Mouse (Mus musculus) lung, postnatal 4 days (tissue): Measurements from ENCODE around the gene Cbr2.
"Not testable (repeated sequence)": the region's sequence is repeated elsewhere in the genome, so short reads cannot be mapped to it uniquely, and the experiment has no call there.

Experiments
- DNase-seq, 2 experiments: peaks; one replicate each; pipeline ENCODE4 v3.0.0; 2021

The Cbr2 gene

GRCm38 (mm10) chr11:120731858-120732680 lies at the start of gene Cbr2:
Cbr2 (minus strand) TSS chr11:120732114.
- DNase-seq = peak; percentile 56 to 68

GRCm38 (mm10) chr11:120781361-120781760 lies 49.4 kb upstream of the Cbr2 start:
- not testable (repeated sequence) for DNase-seq

- DNase-seq = no peak
These were observed 48.0 kb upstream of the Cbr2 start for GRCm38 (mm10) chr11:120779876-120780275.

GRCm38 (mm10) chr11:120777123-120777522 lies 45.2 kb upstream of the Cbr2 start:
- no peak for DNase-seq

- peak; percentile 92 to 97 for DNase-seq
These were observed 44.0 kb upstream of the Cbr2 start for GRCm38 (mm10) chr11:120775774-120776469.

GRCm38 (mm10) chr11:120773463-120774190 lies 41.7 kb upstream of the Cbr2 start:
- no peak for DNase-seq

GRCm38 (mm10) chr11:120772749-120773148 lies 40.8 kb upstream of the Cbr2 start:
- DNase-seq = no peak

GRCm38 (mm10) chr11:120768206-120768605 lies 36.3 kb upstream of the Cbr2 start:
- no peak for DNase-seq

GRCm38 (mm10) chr11:120767023-120767422 lies 35.1 kb upstream of the Cbr2 start:
- not testable (repeated sequence) for DNase-seq

GRCm38 (mm10) chr11:120763121-120763999 lies 31.4 kb upstream of the Cbr2 start:
- DNase-seq = not testable (repeated sequence)

- DNase-seq = not testable (repeated sequence)
These were observed 30.7 kb upstream of the Cbr2 start, which contains the start of gene Hmga1b for GRCm38 (mm10) chr11:120762672-120763041. Hmga1b (plus strand) TSS chr11:120762794.

- no peak for DNase-seq
These were observed 30.1 kb upstream of the Cbr2 start for GRCm38 (mm10) chr11:120761811-120762671.

- DNase-seq = no peak
These were observed 28.3 kb upstream of the Cbr2 start for GRCm38 (mm10) chr11:120760236-120760635.

- no peak for DNase-seq
These were observed 19.7 kb upstream of the Cbr2 start for GRCm38 (mm10) chr11:120751606-120752005.

- peak in 1 of 2 experiments; percentile 65 for DNase-seq
These were observed 17.5 kb upstream of the Cbr2 start for GRCm38 (mm10) chr11:120749430-120749829.

- DNase-seq = peak in 1 of 2 experiments; percentile 21
These were observed 16.1 kb upstream of the Cbr2 start for GRCm38 (mm10) chr11:120747974-120748373.

- peak; percentile 67 to 87 for DNase-seq
These were observed 12.3 kb upstream of the Cbr2 start for GRCm38 (mm10) chr11:120744121-120744701.

- DNase-seq = no peak
These were observed 9.1 kb upstream of the Cbr2 start for GRCm38 (mm10) chr11:120740981-120741380.

- no peak for DNase-seq
These were observed 4.5 kb upstream of the Cbr2 start for GRCm38 (mm10) chr11:120736424-120736823.

GRCm38 (mm10) chr11:120733521-120733920 lies 1.6 kb upstream of the Cbr2 start:
- peak; percentile 79 to 84 for DNase-seq

GRCm38 (mm10) chr11:120731395-120731794 lies 519 bp downstream of the Cbr2 start:
- no peak for DNase-seq
